Mouse (Mus musculus): Measurements from ENCODE around the gene Slc2a8. TPM values are rescaled to one million over a fixed set of nuclear protein-coding genes. Genes with fewer than 3 reads are reported as not detected.
"Not testable (repeated sequence)": the region's sequence is repeated elsewhere in the genome, so short reads cannot be mapped to it uniquely, and the experiment has no call there.

Gene Slc2a8
- polyA plus RNA-seq (2015; fragmentation: Nextera tagmentation; extraction: Ambion mirVana): 28.9 and 30.6 TPM in 2 replicates

- H3K4me1 ChIP-seq: peaks cover 21% of the 10 kb centered on the region
Measured at GRCm38 (mm10) chr2:32981725-32982271, at the start of gene Slc2a8. Slc2a8 (minus strand) TSS chr2:32982083.

DNA sequence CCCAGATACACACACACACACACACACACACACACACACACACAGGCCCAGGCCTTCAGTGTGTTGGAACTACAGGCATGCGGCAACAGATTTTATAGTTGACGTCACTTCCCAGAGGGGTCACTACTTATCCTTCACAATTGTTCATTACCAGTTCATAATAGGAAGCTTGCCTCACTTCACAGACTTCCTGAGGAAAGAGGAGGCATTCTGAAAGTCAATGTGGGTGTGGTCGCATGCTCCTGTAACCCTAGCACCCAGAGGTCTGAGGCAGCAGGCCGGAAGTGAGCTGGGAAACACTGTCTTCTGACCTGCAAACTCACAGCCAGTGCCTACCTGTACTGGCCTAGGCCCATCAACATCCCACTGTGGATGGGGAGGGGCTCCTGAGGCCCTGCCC lies 43.2 kb upstream of the Slc2a8 start:
- Histone ChIP-seq H3K9ac (no peak overlapping the region), H3K4me1 (peaks cover 10% of the 10 kb centered on the region; the same call in 1 of the 2 replicates)
- WGBS: 65% methylated on average over 4 of the region's 4 CpGs

More at GRCm38 (mm10) chr2:32981725-32982271, at the start of gene Slc2a8:
- peak within 1 kb of the TSS; percentile 87 for H3K4me3 ChIP-seq (replicated peaks)
- H3K27me3 ChIP-seq: no peaks in the 10 kb centered on the region
- H3K9me3 ChIP-seq (replicated peaks): no peaks in the 10 kb centered on the region
- peak; percentile 99 for ATAC-seq (replicated peaks; ENCODE audit: low FRiP score)
- WGBS: under 1% methylated on average over 50 of the region's 50 CpGs
- H3K27ac ChIP-seq: peak within 1 kb of the TSS; percentile 75
- peak within 1 kb of the TSS; percentile 89 for H3K9ac ChIP-seq
- peaks cover 3% of the 10 kb centered on the region; the same call in 1 of the 2 replicates for H3K36me3 ChIP-seq
- H3K4me2 ChIP-seq: peak within 1 kb of the TSS; percentile 99

GRCm38 (mm10) chr2:33024564-33024963 lies 42.7 kb upstream of the Slc2a8 start:
- WGBS: 56% methylated on average over 10 of the region's 10 CpGs
- H3K9ac ChIP-seq: no peak overlapping the region
- no peaks in the 10 kb centered on the region for H3K9me3 ChIP-seq (replicated peaks)
- no peaks in the 10 kb centered on the region for H3K36me3 ChIP-seq
- 0 out of 2 replicates have a peak, but pooled peaks have one; percentile 64 for ATAC-seq (replicated peaks; ENCODE audit: low FRiP score)
- H3K4me3 ChIP-seq (replicated peaks): no peak overlapping the region
- H3K4me1 ChIP-seq: peaks cover 10% of the 10 kb centered on the region; the same call in 1 of the 2 replicates
- no peaks in the 10 kb centered on the region for H3K27me3 ChIP-seq
- no peak overlapping the region for H3K4me2 ChIP-seq
- no peak overlapping the region for H3K27ac ChIP-seq

More for the DNA sequence above, 43.2 kb upstream of the Slc2a8 start:
- peak; percentile 56; the same call in 1 of the 2 replicates for ATAC-seq (replicated peaks; ENCODE audit: low FRiP score)
- no peaks in the 10 kb centered on the region for H3K9me3 ChIP-seq (replicated peaks)
- no peak overlapping the region for H3K27ac ChIP-seq
- no peaks in the 10 kb centered on the region for H3K27me3 ChIP-seq
- H3K4me3 ChIP-seq (replicated peaks): no peak overlapping the region
- no peaks in the 10 kb centered on the region for H3K36me3 ChIP-seq
- H3K4me2 ChIP-seq: no peak overlapping the region

GRCm38 (mm10) chr2:33022846-33023245 lies 41.0 kb upstream of the Slc2a8 start:
- no peak overlapping the region for H3K27ac ChIP-seq
- no peak overlapping the region for H3K4me2 ChIP-seq
- H3K36me3 ChIP-seq: no peaks in the 10 kb centered on the region
- peaks cover 10% of the 10 kb centered on the region; the same call in 1 of the 2 replicates for H3K4me1 ChIP-seq
- no peak for ATAC-seq (replicated peaks; ENCODE audit: low FRiP score)
- H3K27me3 ChIP-seq: no peaks in the 10 kb centered on the region
- 51% methylated on average over 6 of the region's 6 CpGs for WGBS
- H3K9ac ChIP-seq: no peak overlapping the region
- H3K4me3 ChIP-seq (replicated peaks): no peak overlapping the region
- H3K9me3 ChIP-seq (replicated peaks): no peaks in the 10 kb centered on the region

- no peaks in the 10 kb centered on the region for H3K36me3 ChIP-seq
- H3K4me2 ChIP-seq: no peak overlapping the region
- no peak overlapping the region for H3K27ac ChIP-seq
- 6% methylated on average over 6 of the region's 6 CpGs for WGBS
- no peak overlapping the region for H3K4me3 ChIP-seq (replicated peaks)
- H3K9me3 ChIP-seq (replicated peaks): no peaks in the 10 kb centered on the region
- H3K9ac ChIP-seq: no peak overlapping the region
- no peaks in the 10 kb centered on the region for H3K4me1 ChIP-seq
- H3K27me3 ChIP-seq: no peaks in the 10 kb centered on the region
- ATAC-seq (replicated peaks; ENCODE audit: low FRiP score): no peak
Measured at GRCm38 (mm10) chr2:33018026-33018425, 36.1 kb upstream of the Slc2a8 start.

- no peak for ATAC-seq (replicated peaks; ENCODE audit: low FRiP score)
- H3K27me3 ChIP-seq: no peaks in the 10 kb centered on the region
- no peaks in the 10 kb centered on the region for H3K9me3 ChIP-seq (replicated peaks)
- H3K9ac ChIP-seq: no peak overlapping the region
- WGBS: 87% methylated on average over 2 of the region's 2 CpGs
- H3K36me3 ChIP-seq: no peaks in the 10 kb centered on the region
- no peak overlapping the region for H3K4me3 ChIP-seq (replicated peaks)
- H3K27ac ChIP-seq: no peak overlapping the region
- no peak overlapping the region for H3K4me2 ChIP-seq
- no peaks in the 10 kb centered on the region for H3K4me1 ChIP-seq
Measured at GRCm38 (mm10) chr2:33017191-33017590, 35.3 kb upstream of the Slc2a8 start.

DNA sequence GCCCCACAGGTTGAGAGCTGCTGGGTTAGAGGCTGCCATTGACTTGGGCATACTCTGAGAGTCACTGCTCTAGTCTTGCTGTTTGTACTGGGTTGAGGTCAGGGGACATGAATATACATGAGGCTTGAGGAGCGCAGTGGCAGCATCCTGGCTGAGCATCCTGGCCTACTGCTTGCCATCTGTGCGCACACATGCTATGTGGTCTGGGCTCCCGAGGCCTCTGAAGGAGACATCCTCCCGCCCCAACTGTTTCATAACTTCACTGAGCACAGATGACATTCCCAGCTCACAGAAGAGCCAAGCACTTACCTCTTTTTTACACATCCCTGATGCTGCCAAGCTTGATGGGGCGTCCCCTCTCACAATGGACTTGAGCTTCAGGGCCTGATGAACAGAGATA lies 33.0 kb upstream of the Slc2a8 start:
- Histone ChIP-seq H3K9ac (no peak overlapping the region), H3K27ac (no peak overlapping the region), H3K36me3 (no peaks in the 10 kb centered on the region), H3K27me3 (no peaks in the 10 kb centered on the region), H3K4me2 (no peak overlapping the region), H3K4me1 (no peaks in the 10 kb centered on the region), H3K4me3 (replicated peaks) (no peak overlapping the region), H3K9me3 (replicated peaks) (no peaks in the 10 kb centered on the region)
- WGBS: 92% methylated on average over 5 of the region's 5 CpGs
- ATAC-seq (replicated peaks; ENCODE audit: low FRiP score): no peak

- WGBS: 87% methylated on average over 4 of the region's 4 CpGs
- H3K36me3 ChIP-seq; H3K27me3 ChIP-seq; H3K4me1 ChIP-seq; H3K4me2 ChIP-seq; H3K9ac ChIP-seq; H3K9me3 ChIP-seq (replicated peaks); ATAC-seq (replicated peaks; ENCODE audit: low FRiP score); H3K4me3 ChIP-seq (replicated peaks); H3K27ac ChIP-seq: not testable (repeated sequence)
Measured at GRCm38 (mm10) chr2:33009055-33009454, 27.2 kb upstream of the Slc2a8 start.

- no peak for ATAC-seq (replicated peaks; ENCODE audit: low FRiP score)
- Histone ChIP-seq H3K36me3 (0 out of 2 replicates have a peak, but pooled peaks cover 5% of the 10 kb centered on the region), H3K4me2 (no peak overlapping the region), H3K27ac (no peak overlapping the region), H3K9ac (no peak overlapping the region), H3K27me3 (no peaks in the 10 kb centered on the region), H3K4me3 (replicated peaks) (no peak overlapping the region), H3K9me3 (replicated peaks) (no peaks in the 10 kb centered on the region), H3K4me1 (no peaks in the 10 kb centered on the region)
- WGBS: 78% methylated on average over 5 of the region's 5 CpGs
Measured at GRCm38 (mm10) chr2:33005041-33005440, 23.2 kb upstream of the Slc2a8 start.

DNA sequence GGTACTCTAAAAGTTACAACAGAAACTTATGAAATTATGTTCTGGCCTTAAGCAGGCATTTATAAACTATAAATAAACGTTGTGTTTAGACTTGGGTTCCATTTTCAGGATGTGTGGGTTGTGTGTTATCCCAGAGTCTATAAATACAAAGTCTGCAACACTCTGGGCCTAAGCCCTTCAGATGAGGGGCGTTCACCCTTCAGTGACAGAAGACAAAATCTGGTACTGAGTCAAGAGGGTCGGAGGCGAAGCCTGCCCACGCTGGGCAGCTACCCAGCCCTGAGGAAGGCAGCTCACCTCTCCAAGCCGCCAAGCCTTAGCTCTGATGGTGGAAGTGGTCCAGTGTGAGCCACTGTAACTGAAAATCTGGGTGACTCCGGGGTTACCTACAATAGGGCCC lies 20.3 kb upstream of the Slc2a8 start:
- WGBS: 90% methylated on average over 7 of the region's 7 CpGs
- ATAC-seq (replicated peaks; ENCODE audit: low FRiP score): no peak
- no peak overlapping the region for H3K27ac ChIP-seq
- no peak overlapping the region for H3K9ac ChIP-seq
- no peaks in the 10 kb centered on the region for H3K9me3 ChIP-seq (replicated peaks)
- no peak overlapping the region for H3K4me3 ChIP-seq (replicated peaks)
- H3K27me3 ChIP-seq: no peaks in the 10 kb centered on the region
- no peaks in the 10 kb centered on the region for H3K4me1 ChIP-seq
- H3K36me3 ChIP-seq: 0 out of 2 replicates have a peak, but pooled peaks cover 5% of the 10 kb centered on the region
- no peak overlapping the region for H3K4me2 ChIP-seq

DNA sequence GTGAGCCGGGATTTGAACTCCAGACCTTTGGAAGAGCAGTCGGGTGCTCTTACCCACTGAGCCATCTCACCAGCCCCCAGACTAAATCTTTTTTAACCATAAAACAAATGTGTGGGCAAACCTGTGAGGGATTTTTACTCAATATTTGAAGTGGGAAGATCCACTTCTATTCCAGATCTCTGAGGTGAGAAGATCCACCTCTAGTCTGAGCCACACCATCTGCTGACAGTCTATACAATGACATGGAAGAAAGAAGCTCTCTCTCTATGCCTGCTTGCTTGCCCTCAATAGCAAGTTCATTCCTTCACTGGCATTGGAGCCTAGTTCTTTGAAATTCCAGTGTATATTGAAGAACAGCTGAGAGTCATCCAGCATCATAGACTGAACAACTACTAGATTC lies 17.9 kb upstream of the Slc2a8 start:
- H3K4me3 ChIP-seq (replicated peaks): no peak overlapping the region
- H3K36me3 ChIP-seq: no peaks in the 10 kb centered on the region
- no peak for ATAC-seq (replicated peaks; ENCODE audit: low FRiP score)
- H3K4me2 ChIP-seq: no peak overlapping the region
- no peak overlapping the region for H3K9ac ChIP-seq
- 0 out of 2 replicates have a peak, but pooled peaks cover 7% of the 10 kb centered on the region for H3K4me1 ChIP-seq
- H3K9me3 ChIP-seq (replicated peaks): no peaks in the 10 kb centered on the region
- WGBS: 86% methylated on average over 2 of the region's 2 CpGs
- H3K27me3 ChIP-seq: no peaks in the 10 kb centered on the region
- no peak overlapping the region for H3K27ac ChIP-seq

- 0 out of 2 replicates have a peak, but pooled peaks cover 8% of the 10 kb centered on the region for H3K4me1 ChIP-seq
- 87% methylated on average over 4 of the region's 4 CpGs for WGBS
Measured at GRCm38 (mm10) chr2:32997792-32998191, 15.9 kb upstream of the Slc2a8 start.

DNA sequence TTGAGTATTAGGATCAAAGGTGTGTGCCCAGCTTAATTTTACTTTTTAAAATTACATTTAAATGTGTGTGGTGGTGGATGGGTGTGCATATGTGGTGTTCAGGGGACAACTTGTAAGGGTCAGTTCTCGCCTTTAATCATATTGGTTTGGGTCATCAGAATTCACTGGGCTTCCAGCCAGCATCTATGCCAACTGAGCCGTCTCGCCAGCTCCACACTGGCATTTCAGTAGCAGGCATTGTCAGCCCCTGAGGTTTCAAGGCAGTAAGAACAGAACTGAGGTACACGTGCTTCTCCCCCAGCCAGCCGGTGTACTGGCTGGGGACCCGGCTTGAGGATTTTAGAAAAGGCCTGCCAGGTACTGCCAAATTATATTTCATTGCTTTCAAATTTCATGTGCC lies 15.2 kb upstream of the Slc2a8 start:
- ATAC-seq (replicated peaks; ENCODE audit: low FRiP score): no peak
- Histone ChIP-seq H3K4me2 (no peak overlapping the region), H3K27ac (no peak overlapping the region), H3K9me3 (replicated peaks) (no peaks in the 10 kb centered on the region), H3K4me1 (peaks cover 14% of the 10 kb centered on the region), H3K4me3 (replicated peaks) (no peak overlapping the region), H3K36me3 (no peaks in the 10 kb centered on the region), H3K9ac (no peak overlapping the region), H3K27me3 (no peaks in the 10 kb centered on the region)
- WGBS: 86% methylated on average over 6 of the region's 6 CpGs

More at GRCm38 (mm10) chr2:32997792-32998191, 15.9 kb upstream of the Slc2a8 start:
- Histone ChIP-seq H3K27me3 (no peaks in the 10 kb centered on the region), H3K9me3 (replicated peaks) (no peaks in the 10 kb centered on the region), H3K4me2 (no peak overlapping the region), H3K36me3 (no peaks in the 10 kb centered on the region), H3K27ac (no peak overlapping the region), H3K4me3 (replicated peaks) (no peak overlapping the region), H3K9ac (no peak overlapping the region)
- no peak for ATAC-seq (replicated peaks; ENCODE audit: low FRiP score)

Data from kidney, embryonic 15.5 days (tissue).